34 mouse cellular contexts compared by ENCODE assay signal in genomic region chr8:63828141-63828540, GRCm38 (mm10).
"Had no signal": no experiment of that assay in that cellular context is flagged by ENCODE, and none has a peak within 500 bp of the region (broad histone marks: within the 10 kb centered on the region; RNA-seq: fewer than 3 reads in every experiment).

No protein-coding gene starts in this region.

- H3K27me3 ChIP-seq: heart, embryonic 12.5 days; heart, embryonic 13.5 days; heart, embryonic 15.5 days; hindbrain, embryonic 12.5 days; hindbrain, embryonic 13.5 days; hindbrain, embryonic 15.5 days; intestine, embryonic 15.5 days; kidney, embryonic 15.5 days had no signal

- DNase-seq: heart, postnatal 10 days; heart, postnatal 14 days; heart, postnatal 36 days; heart, postnatal 4 days; kidney, adult 11 months; kidney, adult 18-20 months; kidney, adult 2 months; kidney, adult 8-10 months; kidney, adult 9 months; kidney, postnatal 10 days; kidney, postnatal 14 days; kidney, postnatal 25 days; kidney, postnatal 36 days; kidney, postnatal 4 days; layer of hippocampus, adult 9-11 months; layer of hippocampus, postnatal 36 days had no signal

- H3K9me3 ChIP-seq: heart, embryonic 10.5 days; heart, embryonic 12.5 days; heart, embryonic 13.5 days; heart, embryonic 15.5 days; hindbrain, embryonic 10.5 days; hindbrain, embryonic 12.5 days; hindbrain, embryonic 13.5 days; hindbrain, embryonic 15.5 days; intestine, embryonic 15.5 days; kidney, embryonic 15.5 days had no signal

- H3K27ac ChIP-seq: heart, embryonic 10.5 days; heart, embryonic 13.5 days; heart, embryonic 15.5 days; hindbrain, embryonic 10.5 days; hindbrain, embryonic 12.5 days; hindbrain, embryonic 13.5 days; hindbrain, embryonic 14.5 days; hindbrain, embryonic 15.5 days; hindbrain, postnatal 0 days; intestine, embryonic 15.5 days; kidney, embryonic 15.5 days; kidney, postnatal 0 days; layer of hippocampus, adult 2 months had no signal

- H3K4me1 ChIP-seq: heart, embryonic 10.5 days; heart, embryonic 12.5 days; heart, embryonic 13.5 days; heart, embryonic 15.5 days; hindbrain, embryonic 10.5 days; hindbrain, embryonic 12.5 days; hindbrain, embryonic 13.5 days; hindbrain, embryonic 15.5 days; intestine, embryonic 15.5 days; kidney, embryonic 15.5 days had no signal

- H3K9ac ChIP-seq: heart, embryonic 12.5 days; heart, embryonic 13.5 days; heart, embryonic 15.5 days; hindbrain, embryonic 12.5 days; hindbrain, embryonic 13.5 days; hindbrain, embryonic 14.5 days; hindbrain, embryonic 15.5 days; intestine, embryonic 15.5 days; kidney, embryonic 15.5 days had no signal

- H3K4me2 ChIP-seq: heart, embryonic 11.5 days; heart, embryonic 12.5 days; heart, embryonic 13.5 days; heart, embryonic 15.5 days; hindbrain, embryonic 12.5 days; hindbrain, embryonic 13.5 days; hindbrain, embryonic 14.5 days; hindbrain, embryonic 15.5 days; intestine, embryonic 15.5 days; kidney, embryonic 15.5 days had no signal

- ATAC-seq: hindbrain, postnatal 0 days; inflammation-experienced regulatory T-cells, adult 6 months; intestine, embryonic 15.5 days; intestine, embryonic 16.5 days; intestine, postnatal 0 days had no signal

- H3K36me3 ChIP-seq: heart, embryonic 10.5 days; heart, embryonic 12.5 days; heart, embryonic 13.5 days; heart, embryonic 15.5 days; hindbrain, embryonic 10.5 days; hindbrain, embryonic 12.5 days; hindbrain, embryonic 13.5 days; hindbrain, embryonic 15.5 days; intestine, embryonic 15.5 days; kidney, embryonic 15.5 days had no signal

- H3K4me3 ChIP-seq: heart, embryonic 10.5 days; heart, embryonic 12.5 days; heart, embryonic 13.5 days; heart, embryonic 15.5 days; hindbrain, embryonic 10.5 days; hindbrain, embryonic 12.5 days; hindbrain, embryonic 13.5 days; hindbrain, embryonic 15.5 days; intestine, embryonic 15.5 days; kidney, embryonic 15.5 days; layer of hippocampus, adult 2 months had no signal
